Mouse (Mus musculus): Measurements from ENCODE around the gene Phyhd1. TPM values are rescaled to one million over a fixed set of nuclear protein-coding genes. Genes with fewer than 3 reads are reported as not detected.

Phyhd1 gene
- polyA plus RNA-seq, 1 experiment from 2014 or later: 13.1 TPM

Other genes starting within 250 kb of the Phyhd1 start
- gene Wdr34, start 217.3 kb upstream of the Phyhd1 start, polyA plus RNA-seq (2015; fragmentation: Nextera tagmentation; extraction: Ambion mirVana): 27.2 and 27.9 TPM in 2 replicates
- 426 and 452 TPM in 2 replicates for gene Set, start 208.8 kb upstream of the Phyhd1 start, polyA plus RNA-seq (2015; fragmentation: Nextera tagmentation; extraction: Ambion mirVana)
- gene Pkn3, start 188.5 kb upstream of the Phyhd1 start, polyA plus RNA-seq (2015; fragmentation: Nextera tagmentation; extraction: Ambion mirVana): 7.9 and 10.5 TPM in 2 replicates
- gene Zdhhc12, start 172.6 kb upstream of the Phyhd1 start, polyA plus RNA-seq (2015; fragmentation: Nextera tagmentation; extraction: Ambion mirVana): 46.5 and 47.1 TPM in 2 replicates
- gene Zer1, start 141.6 kb upstream of the Phyhd1 start, polyA plus RNA-seq (2015; fragmentation: Nextera tagmentation; extraction: Ambion mirVana): 7.0 and 7.1 TPM in 2 replicates
- gene Tbc1d13, start 132.5 kb upstream of the Phyhd1 start, polyA plus RNA-seq (2015; fragmentation: Nextera tagmentation; extraction: Ambion mirVana): 6.4 and 9.1 TPM in 2 replicates
- gene Endog, start 94.7 kb upstream of the Phyhd1 start, polyA plus RNA-seq (2015; fragmentation: Nextera tagmentation; extraction: Ambion mirVana): 28.8 and 31.5 TPM in 2 replicates
- 56.7 and 62.9 TPM in 2 replicates for gene Spout1, start 87.7 kb upstream of the Phyhd1 start, polyA plus RNA-seq (2015; fragmentation: Nextera tagmentation; extraction: Ambion mirVana)
- gene Kyat1, start 60.4 kb upstream of the Phyhd1 start, polyA plus RNA-seq (2015; fragmentation: Nextera tagmentation; extraction: Ambion mirVana): 16.2 and 17.4 TPM in 2 replicates
- gene Lrrc8a, start 28.5 kb upstream of the Phyhd1 start, polyA plus RNA-seq (2015; fragmentation: Nextera tagmentation; extraction: Ambion mirVana): 37.2 and 37.6 TPM in 2 replicates
- 0.22 and 0.35 TPM in 2 replicates for gene Gm28035, start 25.6 kb upstream of the Phyhd1 start, polyA plus RNA-seq (2015; fragmentation: Nextera tagmentation; extraction: Ambion mirVana)
- gene Gm28038, start 14.8 kb downstream of the Phyhd1 start, polyA plus RNA-seq (2015; fragmentation: Nextera tagmentation; extraction: Ambion mirVana): not detected in 2 replicates
- gene Dolk, start 20.1 kb downstream of the Phyhd1 start, polyA plus RNA-seq (2015; fragmentation: Nextera tagmentation; extraction: Ambion mirVana): 33.2 and 33.3 TPM in 2 replicates
- 22.4 and 29.7 TPM in 2 replicates for gene Nup188, start 20.2 kb downstream of the Phyhd1 start, polyA plus RNA-seq (2015; fragmentation: Nextera tagmentation; extraction: Ambion mirVana)
- 92.6 and 94.6 TPM in 2 replicates for gene Sh3glb2, start 93.1 kb downstream of the Phyhd1 start, polyA plus RNA-seq (2015; fragmentation: Nextera tagmentation; extraction: Ambion mirVana)
- 20.8 and 24.3 TPM in 2 replicates for gene Miga2, start 98.0 kb downstream of the Phyhd1 start, polyA plus RNA-seq (2015; fragmentation: Nextera tagmentation; extraction: Ambion mirVana)
- gene Dolpp1, start 126.1 kb downstream of the Phyhd1 start, polyA plus RNA-seq (2015; fragmentation: Nextera tagmentation; extraction: Ambion mirVana): 42.5 and 45.5 TPM in 2 replicates
- 22.2 and 24.2 TPM in 2 replicates for gene Crat, start 149.6 kb downstream of the Phyhd1 start, polyA plus RNA-seq (2015; fragmentation: Nextera tagmentation; extraction: Ambion mirVana)
- 128 and 137 TPM in 2 replicates for gene Ptpa, start 149.8 kb downstream of the Phyhd1 start, polyA plus RNA-seq (2015; fragmentation: Nextera tagmentation; extraction: Ambion mirVana)
- gene Ier5l, start 208.0 kb downstream of the Phyhd1 start, polyA plus RNA-seq (2015; fragmentation: Nextera tagmentation; extraction: Ambion mirVana): 3.2 and 3.3 TPM in 2 replicates